Mouse (Mus musculus): ENCODE data around the gene Asb14.
"Not testable (repeated sequence)": the region's sequence is repeated elsewhere in the genome, so short reads cannot be mapped to it uniquely, and the experiment has no call there.

The Asb14 gene

DNA sequence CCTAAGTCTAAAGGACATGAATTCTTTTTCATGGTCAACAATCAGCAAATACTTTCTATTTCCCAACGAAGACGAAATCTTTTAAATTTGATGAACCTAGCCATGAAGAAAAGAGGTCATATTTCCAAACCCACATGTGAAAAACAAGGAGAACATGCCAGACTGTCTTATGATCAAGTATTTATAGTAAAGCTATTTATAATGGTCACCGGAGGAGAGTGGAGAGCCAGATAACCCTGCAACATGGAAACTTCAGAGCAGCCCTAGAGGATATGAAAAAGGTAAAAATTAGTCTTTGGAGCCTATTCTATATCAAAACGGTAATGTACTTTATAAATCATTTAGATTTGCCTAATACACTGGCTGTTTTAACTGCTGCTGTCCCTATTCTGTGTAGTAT, at the start of gene Asb14:
TSS of gene Asb14 (plus strand) at position 166 of the 400 bp plus-strand sequence.
- no peak for DNase-seq

DNA sequence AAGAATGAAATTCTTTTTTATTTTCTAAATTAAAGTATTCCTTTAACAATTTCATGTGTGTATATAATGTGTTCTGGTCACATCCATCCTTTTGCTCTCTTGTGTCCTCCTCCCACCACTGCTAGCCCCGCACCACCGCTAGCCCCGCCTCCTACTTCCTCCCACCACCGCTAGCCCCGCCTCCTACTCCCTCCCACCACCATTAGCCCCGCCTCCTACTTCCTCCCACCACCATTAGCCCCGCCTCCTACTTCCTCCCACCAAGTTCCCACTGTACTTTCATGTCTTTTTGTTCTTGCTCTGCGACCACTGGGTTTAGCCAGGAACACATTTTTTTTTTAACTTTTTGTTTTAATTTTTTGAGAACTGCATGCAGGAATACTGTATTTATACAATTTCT, 41.3 kb upstream of the Asb14 start:
- no peak for DNase-seq

DNA sequence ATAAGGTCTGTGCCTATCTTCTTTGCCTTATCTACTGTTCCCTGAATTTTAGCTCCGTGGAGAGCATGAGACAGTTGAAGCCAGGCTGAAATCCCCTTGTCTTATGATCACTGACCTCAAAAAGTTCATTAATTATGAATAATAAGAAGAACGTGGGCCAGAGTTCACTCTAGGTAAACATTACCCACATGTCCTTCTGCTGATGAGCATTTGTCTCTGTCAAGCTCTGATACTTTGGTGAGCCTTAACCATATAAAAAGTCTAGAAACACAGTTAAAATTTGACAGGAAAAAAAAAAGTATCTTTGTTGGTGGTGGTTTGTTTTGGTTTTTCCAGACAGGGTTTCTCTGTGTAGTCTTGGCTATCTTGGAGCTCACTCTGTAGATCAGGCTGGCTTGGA, 40.3 kb upstream of the Asb14 start:
- no peak for DNase-seq

DNA sequence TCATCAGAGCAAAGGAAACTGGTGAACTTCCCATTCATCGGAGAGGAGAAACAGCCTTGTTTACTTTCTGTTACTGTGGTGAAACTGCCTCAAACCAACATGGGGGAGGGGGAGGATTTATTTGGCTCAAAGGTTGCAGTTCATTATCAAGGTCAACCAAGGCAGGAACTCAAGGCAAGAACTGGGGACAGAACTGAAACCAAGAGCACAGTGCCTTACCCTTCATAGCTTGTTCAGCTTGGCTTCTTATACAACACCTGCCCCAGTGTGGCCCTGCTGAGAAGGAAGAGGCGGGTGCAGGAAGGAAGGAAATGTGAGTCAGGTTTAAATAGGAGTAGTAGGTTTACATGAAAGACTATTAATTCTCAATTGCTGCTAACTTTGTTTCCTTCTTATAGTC, 36.0 kb upstream of the Asb14 start:
- peak; percentile 44 for DNase-seq

DNA sequence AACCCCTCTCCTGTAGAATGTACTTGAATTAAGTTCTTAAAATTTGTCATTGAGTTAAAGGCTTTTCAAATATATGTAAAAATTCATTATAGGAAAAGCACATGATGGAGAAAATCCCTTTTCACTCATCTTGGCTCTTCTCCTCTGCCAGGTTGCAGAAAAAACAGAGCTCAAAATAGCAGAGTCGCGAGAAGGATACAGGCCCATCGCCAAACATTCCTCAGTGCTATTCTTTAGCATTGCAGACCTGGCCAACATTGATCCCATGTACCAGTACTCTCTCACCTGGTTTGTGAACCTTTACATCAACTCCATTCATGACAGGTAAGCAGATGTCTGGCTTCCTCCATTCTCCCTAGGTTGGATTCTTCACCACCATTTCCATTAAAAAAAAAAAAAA, 35.3 kb upstream of the Asb14 start:
- no peak for DNase-seq

DNA sequence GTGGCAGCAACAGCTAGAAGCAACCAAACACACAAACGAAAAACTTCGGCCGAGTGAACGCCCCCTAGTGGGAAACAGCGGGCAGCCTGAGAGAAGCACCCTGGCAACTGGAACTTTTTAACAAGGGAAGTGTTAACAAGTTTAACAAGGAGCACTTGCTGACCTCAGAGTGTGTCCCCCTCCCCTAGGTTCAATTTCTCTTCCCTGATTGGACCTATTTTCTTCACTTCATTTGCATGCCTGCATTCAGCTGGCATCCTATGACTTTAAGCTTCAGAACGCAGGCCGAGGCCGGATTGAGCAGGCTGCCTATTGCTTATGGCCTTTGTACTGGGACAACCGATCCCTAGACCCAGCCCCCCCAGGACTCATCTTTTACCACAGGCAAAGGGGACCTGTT, 27.0 kb upstream of the Asb14 start:
- no peak for DNase-seq

DNA sequence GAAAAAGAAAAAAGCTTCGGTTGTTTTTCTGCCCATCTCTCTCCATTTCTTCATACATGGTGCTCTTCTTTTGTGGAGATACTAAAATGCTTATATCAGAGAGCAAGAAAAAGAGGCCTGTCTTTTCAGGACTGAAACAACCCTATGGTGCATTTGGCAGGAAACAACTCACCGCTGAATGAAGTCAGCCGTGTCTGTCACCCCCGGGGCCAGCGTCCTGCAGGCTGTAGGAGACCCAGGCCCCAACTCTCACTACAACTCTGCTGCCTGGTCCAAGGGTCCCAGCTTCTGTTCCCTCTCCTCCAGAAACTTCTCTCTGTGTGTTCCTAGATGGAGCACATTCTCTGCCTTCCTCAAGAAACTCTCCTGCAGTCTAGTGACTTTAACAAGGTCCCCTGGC, 26.1 kb upstream of the Asb14 start:
- no peak for DNase-seq

DNA sequence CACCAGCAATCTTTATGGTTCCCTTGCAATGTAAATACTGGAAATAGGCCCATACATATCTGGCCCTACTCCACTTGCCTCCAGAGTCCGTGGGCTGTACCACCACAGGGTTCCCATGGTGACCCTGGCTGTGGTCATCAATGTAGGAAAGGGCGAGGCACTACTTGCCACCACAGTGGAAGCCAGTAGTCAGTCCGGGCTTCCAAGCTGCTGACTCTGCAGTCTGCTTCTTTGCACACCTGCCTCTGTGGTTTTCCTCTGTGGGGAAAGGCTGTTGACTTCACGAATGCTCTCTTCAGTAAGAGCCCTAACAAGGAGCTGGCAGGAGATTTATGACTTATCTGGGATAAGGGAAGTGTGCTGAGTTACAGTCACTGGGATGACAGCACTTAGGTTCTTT, 15.6 kb upstream of the Asb14 start:
- DNase-seq = no peak

DNA sequence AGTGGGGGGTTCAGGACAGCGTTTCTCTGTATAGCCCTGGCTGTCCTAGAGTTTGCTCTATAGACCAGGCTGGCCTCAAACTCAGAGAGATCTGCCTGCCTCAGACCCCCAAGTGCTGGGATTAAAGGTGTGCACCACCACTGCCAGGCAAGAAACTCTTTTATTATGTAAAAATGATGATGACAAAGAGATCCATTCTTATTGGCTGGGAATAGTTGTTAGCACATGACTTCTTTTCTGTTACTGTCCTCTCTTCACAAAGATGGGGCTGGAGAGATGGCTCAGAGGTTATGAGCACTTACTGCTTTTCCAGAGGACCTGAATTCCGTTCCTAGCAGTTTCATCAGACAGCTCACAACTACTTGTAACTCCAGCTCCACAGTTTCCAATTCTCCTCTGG, 14.4 kb upstream of the Asb14 start:
- DNase-seq = no peak

DNA sequence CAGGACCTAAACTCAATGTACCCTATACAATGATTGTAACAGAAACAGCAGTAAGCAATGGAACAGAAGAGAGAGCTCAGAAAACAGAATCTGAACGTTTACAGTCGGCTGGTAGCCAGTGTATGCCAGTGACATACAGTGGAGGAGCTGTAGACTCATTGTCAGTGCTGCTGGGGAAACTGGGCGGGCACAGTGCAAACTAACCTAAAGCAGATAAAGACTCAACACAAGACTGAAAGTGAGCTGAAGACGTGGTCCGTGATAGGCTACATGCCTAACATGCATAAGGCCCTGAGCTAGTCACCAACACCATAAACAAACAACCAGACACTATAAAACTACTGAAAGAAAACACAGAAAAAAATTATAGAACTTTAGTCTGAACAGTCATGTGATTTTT, 12.7 kb upstream of the Asb14 start:
- no peak for DNase-seq

DNA sequence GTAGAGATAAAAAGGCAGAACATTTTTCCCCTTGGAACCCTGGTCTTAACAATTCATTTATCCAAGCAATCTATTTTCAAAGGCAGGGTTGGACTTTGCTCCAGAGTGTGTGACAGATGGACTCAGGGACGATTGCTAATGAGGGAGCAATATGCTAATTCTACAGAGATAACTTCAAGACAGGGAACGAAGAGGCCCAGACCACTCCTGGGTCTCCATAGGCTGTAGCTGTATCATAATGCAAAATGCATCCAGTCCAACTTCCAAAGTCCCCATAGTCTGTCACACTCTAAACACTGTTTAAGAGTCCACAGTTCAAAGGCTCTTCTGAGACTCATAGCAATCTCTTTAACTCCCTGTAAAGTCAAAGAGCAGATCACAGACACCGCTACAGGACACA, 7.1 kb upstream of the Asb14 start:
- DNase-seq = no peak

DNA sequence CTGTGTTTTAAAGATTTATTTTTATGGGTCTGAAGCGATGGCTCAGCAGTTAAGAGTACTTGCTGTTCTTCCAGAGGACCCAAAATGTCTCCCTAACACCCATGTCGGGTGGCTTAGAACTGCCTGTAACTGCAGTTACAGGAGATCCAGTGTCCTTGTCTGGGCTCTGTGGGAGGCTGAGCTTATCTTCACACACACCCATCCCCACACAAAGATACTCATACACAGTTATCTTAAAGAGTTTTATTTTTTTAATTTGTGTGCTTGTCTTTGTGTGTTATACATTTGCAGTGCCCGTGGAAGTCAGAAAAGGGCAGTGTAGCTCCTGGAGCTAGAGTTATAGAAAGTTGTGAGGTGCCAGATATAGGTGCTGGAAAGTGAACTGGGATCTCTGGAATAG, 3.6 kb upstream of the Asb14 start:
- no peak for DNase-seq

DNA sequence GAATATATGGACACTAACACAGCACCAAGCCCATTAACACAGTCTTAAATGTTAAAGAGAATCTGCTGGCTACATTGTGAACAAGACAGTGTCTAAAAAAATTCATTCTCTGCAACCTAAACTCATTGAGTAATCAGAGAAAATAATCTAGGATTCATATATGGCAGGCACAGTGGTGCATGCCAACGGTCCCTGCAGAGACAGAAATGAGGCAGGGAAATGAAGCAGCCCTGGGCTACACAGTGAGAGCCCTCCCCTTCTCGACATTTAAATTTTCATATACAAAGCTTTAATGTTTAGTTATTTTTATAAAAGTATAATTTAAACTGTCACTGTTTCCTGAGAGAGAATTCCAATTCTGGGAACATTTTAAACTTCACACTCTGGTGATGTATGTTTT, 5.1 kb downstream of the Asb14 start:
- DNase-seq = no peak

DNA sequence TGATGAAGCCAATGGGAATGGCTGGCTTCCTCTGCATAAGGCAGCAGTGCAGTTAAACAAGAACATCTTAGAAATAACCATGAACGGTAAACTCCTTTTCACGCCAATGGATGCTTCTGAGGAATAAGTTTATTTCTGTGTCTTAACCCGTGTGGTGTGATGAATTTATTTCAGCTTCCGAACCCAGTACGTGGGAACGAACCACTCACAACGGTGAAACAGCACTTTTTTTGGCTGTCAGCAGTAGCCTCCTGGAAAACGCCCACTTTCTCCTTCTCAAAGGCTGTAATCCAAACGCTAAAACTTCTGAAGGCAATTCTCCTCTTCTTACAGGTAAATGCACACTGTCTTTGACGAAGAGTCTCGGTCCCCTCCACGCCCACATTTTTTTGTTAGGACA, 6.5 kb downstream of the Asb14 start:
- DNase-seq = no peak

DNA sequence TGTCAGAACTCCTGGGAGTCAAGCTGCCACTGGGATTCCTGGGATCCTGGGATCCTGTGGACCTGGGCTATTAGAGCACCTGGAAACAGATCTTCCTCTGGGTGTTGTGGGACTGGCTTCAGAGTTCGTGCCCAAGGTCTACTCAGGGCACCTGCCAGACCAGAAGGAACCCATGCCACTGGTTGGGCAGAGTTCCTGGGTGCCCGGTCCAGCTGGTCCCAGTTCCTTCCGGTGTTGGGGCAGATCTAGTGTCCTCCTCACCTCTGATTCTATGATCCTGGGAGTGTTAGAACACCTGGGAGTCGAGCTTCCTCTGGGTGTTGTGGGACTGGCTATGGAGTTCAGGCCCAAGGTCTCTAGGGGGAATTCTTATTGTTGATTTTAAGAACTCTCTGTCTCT, 13.0 kb downstream of the Asb14 start:
- DNase-seq = no peak

DNA sequence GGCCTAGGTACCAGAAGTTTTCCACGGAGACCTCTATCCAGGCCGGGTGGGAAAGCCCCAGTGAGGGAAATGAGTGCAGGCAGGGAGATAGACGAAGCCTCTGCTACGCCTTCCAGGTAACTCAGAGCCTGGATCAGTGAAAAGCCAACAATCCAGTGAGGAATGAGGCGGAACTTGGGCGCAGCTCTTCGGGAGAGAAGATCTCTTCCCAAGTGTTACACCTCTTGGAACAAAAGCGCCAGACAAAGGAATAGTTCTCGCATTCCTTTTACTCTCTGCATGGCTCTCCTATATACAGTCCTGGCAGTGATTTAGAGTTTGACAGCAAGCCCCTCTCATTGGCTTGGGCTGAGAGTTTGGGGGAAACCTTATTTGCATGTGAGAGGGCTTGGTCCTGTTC, 16.1 kb downstream of the Asb14 start:
- not testable (repeated sequence) for DNase-seq

DNA sequence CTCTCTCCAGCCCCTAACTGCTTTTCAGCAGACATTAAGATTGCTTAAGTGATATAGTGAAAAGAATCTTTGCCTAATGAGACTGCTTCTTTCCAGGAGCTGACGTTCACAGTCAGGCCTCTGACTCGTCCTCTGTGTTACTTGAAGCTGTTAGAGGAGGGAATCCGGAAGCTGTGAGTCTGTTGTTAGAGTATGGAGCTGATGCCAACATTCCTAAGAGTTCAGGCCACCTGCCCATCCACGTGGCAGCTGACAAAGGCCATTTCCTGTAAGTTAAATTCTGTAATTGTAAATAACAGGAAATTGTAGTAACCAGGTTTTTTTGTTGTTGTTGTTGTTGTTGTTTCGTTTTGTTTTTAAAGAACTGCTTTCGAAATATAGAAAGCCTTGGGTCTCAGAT, 16.8 kb downstream of the Asb14 start:
- peak; percentile 52 for DNase-seq

DNA sequence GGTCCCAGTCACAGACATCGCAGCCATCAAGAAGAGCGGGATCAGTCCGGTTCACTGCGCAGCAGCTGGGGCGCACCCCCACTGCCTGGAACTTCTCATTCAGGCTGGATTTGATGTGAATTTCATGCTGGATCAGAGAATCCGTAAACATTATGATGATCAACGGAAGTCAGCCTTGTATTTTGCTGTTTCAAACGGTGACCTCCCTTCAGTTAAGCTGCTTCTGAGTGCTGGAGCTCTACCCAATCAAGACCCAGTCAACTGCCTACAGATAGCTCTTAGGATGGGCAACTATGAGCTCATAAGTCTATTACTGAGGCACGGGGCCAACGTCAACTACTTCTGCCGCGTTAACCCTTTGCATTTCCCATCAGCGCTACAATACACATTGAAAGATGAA, 17.5 kb downstream of the Asb14 start:
- no peak for DNase-seq

DNA sequence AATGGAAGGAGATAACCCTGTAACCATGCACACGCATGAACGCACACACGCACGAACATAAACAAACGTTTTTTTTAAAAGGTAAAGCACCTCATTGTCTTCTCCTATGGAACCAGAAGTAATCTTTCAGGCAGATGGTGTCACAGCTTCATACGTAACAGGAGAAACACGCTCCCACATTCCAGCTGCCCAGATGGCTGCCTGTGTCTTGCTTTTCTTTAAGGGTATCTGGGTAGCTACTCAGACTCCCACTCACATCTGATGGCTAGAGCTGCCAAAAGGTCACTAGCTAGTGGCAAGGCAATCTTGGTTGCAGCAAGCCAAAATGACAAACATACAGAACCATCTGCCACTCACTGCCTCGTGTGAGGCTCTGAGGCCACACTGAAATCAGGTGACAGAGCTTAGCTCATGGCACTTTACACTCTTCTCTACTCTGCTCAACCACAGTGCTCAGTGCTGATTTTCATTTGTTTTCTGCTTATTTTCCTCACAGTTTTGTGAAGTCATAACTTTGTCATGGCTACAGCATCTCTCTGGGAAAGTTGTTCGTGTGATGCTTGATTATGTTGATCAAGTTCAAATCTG, 19.4 kb downstream of the Asb14 start:
- no peak for DNase-seq

DNA sequence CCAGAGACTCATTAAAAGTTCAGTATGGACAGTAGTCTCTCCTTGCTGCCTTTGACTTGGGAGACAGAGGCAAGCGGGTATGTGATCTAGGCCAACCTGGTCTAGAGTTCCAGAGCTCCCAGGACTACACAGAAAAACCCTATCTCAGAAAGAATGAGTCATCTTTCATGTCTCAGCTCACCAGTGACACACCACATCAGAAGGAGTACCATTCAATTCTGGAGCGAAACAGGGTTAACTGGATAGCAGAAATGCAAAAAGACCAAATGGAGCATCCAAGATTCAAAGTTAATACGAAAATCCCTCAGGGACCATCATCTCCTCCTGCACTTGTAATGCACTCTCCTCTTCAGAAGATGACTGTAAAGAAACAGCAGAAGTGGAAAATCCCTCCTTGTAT, 25.0 kb downstream of the Asb14 start:
- DNase-seq = no peak

DNA sequence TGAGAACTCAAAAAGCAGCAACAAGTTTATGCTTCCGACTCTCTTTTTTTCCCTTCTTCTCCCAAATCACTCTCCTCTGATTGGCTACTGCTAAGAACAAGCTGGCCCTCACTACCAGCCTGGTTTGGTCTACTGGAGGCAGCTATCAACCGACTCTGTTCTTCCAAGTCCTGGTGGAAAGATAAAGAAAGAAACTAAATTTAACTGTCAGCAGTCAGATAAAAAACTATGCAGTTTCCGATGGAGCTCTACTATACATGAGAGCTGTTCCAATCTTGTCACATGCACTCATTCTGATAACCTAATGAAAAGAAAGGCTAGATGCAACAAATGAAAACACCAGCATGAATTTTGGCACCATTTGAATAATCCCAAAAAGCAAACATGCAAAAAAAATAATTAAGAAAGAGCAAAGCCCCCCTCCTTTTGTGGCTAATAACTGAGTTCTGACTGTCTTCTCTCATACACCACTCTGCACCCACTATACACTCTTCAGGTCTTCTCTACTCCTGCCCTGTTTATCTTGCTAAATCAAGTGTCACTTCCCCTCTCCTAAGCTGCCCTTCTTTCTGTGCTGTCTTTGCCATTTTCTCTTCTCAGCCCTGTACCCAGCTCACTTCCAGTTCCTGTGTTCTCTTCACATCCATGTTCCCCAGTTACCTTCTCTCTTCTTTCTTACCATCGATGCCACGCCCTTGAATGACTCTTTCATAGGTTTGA, 29.5 kb downstream of the Asb14 start:
- no peak for DNase-seq

DNA sequence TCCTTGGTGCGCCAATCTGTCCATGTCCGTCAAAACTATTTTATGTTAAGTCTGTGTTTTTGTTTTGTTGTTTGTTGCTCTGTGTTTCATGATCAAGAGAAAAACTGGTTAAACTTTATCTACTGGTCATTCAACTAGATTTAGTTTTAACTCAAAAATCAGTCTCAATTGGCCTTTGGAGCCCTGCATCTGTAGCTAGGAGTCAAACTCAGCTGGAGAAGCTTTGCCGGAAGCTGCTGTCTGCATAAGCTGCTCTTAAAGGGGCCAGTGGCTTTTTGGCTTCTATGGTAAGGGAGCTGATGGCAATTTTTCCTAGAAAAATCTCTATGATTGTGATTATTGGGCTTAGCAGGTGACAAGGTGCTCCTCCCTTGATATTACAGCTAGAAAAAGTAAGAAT, 40.5 kb downstream of the Asb14 start:
- DNase-seq = no peak

DNA sequence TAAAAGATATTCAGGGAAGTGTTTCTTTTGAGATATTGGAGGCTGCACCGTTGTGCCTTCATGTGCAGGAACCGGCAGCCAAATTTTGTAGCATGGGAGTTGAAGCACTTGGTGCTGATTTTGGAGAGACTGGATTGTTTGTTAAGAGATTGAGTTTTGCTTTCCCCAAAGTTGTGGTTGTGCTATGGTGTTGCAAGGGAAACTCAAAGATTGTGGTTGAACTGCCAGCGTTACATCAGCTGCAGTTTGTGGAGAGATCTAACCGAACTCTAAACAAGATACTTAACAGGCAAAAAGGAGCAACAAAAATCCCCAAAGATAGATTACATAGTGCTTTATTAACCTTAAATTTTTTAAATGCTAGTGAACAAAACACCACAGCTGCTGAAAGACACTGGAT, 41.2 kb downstream of the Asb14 start:
- no peak for DNase-seq

DNA sequence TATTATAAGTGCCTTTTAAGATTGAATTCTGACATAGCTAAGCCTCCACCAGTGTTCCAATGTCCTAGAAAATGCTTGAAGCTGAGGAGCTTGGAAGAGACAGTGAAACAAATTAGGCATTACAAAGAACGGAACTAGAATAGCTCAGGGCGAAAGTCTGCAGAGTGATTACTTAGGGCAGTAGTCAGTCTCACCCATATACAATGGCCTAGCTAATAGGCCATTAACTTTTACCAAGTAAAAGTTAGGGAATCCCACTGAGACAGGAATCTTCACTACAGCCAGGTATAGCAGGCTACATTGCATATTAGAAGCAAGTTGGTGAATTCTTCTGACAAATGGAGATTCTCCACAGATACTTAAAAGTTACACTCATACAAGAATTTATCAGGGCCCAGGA, 61.8 kb downstream of the Asb14 start:
- not testable (repeated sequence) for DNase-seq

DNA sequence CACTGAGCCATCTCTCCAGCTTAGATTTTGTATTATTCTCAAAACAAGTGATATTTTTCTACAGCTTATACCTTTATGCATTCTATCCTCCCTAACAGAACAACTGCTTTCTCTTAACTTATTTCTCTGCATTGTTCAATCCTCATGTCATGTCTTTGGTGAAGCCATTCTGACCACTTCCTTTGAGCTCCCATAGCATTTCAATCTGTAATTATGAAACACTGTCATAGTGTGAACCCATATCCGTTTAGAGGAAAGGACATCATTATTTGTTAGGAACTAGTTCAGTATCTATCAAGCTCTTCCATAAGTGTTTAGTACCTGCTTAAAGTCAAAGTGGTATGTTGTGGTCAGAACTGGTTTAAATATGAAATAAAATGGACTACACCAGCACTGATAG, 66.2 kb downstream of the Asb14 start:
- no peak for DNase-seq
